Mouse (Mus musculus): ENCODE data around the gene Olfr695. TPM values are rescaled to one million over a fixed set of nuclear protein-coding genes. Genes with fewer than 3 reads are reported as not detected.
"Not testable (repeated sequence)": the region's sequence is repeated elsewhere in the genome, so short reads cannot be mapped to it uniquely, and the experiment has no call there.

Gene Olfr695
- not detected in 2 replicates for polyA plus RNA-seq (2015; fragmentation: Nextera tagmentation; extraction: Ambion mirVana)

DNA sequence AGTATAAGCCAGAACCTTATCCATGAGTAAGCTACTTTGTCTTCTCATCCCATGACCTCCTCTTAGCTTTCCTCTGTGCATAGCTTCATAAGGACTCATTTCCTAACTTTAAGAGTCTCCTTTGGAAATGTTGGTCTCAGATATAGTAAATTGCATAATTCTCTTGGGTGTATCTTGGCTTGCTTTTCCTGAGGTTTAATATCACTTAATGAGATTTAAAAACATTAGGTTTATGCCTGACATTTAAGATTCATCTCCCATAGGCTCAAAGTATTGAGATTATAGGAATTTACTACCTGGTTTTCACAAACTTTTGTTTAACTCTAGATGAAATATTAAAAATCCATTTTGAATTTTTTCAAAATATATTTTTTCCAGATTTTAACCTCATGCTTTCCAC lies at the start of gene Olfr695:
TSS of gene Olfr695 (minus strand) at position 101 of the 400 bp plus-strand sequence.
- Histone ChIP-seq H3K4me3 (replicated peaks) (no peak within 1 kb of the TSS), H3K4me2 (replicated peaks) (no peak within 1 kb of the TSS), H3K4me1 (replicated peaks) (no peaks in the 10 kb centered on the region), H3K9me3 (no peaks in the 10 kb centered on the region), H3K36me3 (no peaks in the 10 kb centered on the region), H3K27ac (no peak within 1 kb of the TSS), H3K27me3 (no peaks in the 10 kb centered on the region), H3K9ac (replicated peaks) (no peak within 1 kb of the TSS)
- no peak for ATAC-seq

DNA sequence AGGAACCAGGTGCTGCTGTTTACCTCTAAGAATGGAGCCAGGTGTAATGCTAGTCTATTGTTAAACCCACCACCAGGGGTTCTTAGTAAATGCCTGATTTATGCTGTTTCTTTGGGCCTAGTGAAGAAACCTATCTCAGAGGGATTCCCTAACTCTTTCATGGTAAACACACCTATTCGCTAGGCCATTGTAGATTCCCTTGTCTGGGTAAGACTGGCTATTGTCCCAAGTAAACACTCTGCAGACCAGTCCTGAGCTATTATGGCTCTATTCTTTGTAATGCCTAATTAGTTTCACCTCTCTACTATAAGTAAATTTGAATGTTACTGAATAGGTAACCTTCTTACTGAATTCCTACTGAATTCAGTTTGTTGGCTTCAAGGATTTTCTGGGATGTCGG lies 44.8 kb upstream of the Olfr695 start:
- not testable (repeated sequence) for H3K36me3 ChIP-seq; H3K9me3 ChIP-seq; H3K4me3 ChIP-seq (replicated peaks); H3K4me1 ChIP-seq (replicated peaks); H3K27me3 ChIP-seq; ATAC-seq; H3K9ac ChIP-seq (replicated peaks); H3K4me2 ChIP-seq (replicated peaks); H3K27ac ChIP-seq
- WGBS: 94% methylated on average over 2 of the region's 2 CpGs

DNA sequence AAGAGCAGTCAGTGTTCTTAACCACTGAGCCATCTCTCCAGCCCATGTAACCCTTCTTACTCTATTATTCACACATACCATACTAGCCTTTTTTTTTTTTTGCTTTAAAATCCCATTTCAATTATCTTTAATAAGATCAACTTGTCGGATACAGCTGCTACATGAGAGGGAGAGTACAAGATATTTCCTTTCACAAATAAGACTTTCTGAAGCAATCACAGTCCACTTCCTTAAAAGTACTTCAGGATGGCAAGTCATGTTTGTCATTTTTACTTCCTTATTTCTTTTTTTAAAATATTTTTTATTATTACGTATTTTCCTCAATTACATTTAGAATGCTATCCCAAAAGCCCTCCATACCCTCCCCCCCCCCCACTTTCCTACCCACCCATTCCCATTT lies 42.6 kb upstream of the Olfr695 start:
- Histone ChIP-seq H3K27ac (no peak overlapping the region), H3K9me3 (no peaks in the 10 kb centered on the region), H3K4me3 (replicated peaks) (no peak overlapping the region), H3K36me3 (no peaks in the 10 kb centered on the region), H3K4me1 (replicated peaks) (no peaks in the 10 kb centered on the region), H3K27me3 (no peaks in the 10 kb centered on the region), H3K9ac (replicated peaks) (no peak overlapping the region), H3K4me2 (replicated peaks) (no peak overlapping the region)
- ATAC-seq: no peak
- 94% methylated on average over 2 of the region's 2 CpGs for WGBS

DNA sequence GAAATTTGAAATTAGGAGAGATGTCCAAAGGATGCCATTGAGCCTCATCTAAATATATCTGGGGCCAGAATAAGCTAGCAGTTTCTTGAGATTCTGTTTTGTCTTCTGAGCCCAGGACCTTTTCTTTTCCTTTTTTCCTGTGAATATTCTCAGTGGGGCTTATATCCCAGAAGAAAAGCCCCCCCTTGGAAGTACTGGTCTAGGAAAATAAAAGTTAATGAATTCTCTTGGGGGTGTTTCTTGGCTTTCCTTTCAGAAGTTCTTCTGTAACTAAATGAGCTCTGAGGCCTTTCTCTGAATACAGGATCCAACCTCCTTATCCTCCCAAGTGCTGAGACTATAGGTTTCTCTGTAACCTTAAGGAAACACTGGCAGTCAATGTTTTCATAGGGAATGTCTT lies 39.1 kb upstream of the Olfr695 start, which contains the start of gene Olfr698:
TSS of gene Olfr698 (minus strand) at position 101 of the 400 bp plus-strand sequence.
- no peak for ATAC-seq
- Histone ChIP-seq H3K4me2 (replicated peaks) (no peak within 1 kb of the TSS), H3K9ac (replicated peaks) (no peak within 1 kb of the TSS), H3K27ac (no peak within 1 kb of the TSS), H3K9me3 (no peaks in the 10 kb centered on the region), H3K36me3 (no peaks in the 10 kb centered on the region), H3K4me1 (replicated peaks) (no peaks in the 10 kb centered on the region), H3K4me3 (replicated peaks) (no peak within 1 kb of the TSS), H3K27me3 (no peaks in the 10 kb centered on the region)

DNA sequence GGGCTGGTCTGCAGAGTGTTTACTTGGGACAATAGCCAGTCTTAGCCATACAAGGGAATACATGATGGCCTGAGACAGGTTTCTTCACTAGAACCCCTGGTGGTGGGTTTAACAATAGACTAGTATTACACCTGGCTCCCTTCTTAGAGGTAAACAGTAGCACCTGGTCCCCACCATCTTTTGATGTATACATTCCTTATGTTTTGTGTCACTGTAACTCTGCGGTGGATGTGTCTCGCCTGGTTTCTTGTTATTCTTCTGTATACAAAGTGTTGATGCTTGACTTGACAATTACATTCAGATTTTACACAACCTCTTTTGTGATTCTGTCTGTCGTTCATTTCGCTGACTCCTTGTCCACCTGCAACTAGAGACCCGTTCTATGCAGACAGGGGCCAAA lies 29.6 kb upstream of the Olfr695 start:
- ATAC-seq: no peak
- H3K36me3 ChIP-seq: no peaks in the 10 kb centered on the region
- 91% methylated on average over 5 of the region's 5 CpGs for WGBS
- H3K4me1 ChIP-seq (replicated peaks): no peaks in the 10 kb centered on the region
- H3K27ac ChIP-seq: no peak overlapping the region
- H3K27me3 ChIP-seq: no peaks in the 10 kb centered on the region
- H3K4me2 ChIP-seq (replicated peaks): no peak overlapping the region
- H3K4me3 ChIP-seq (replicated peaks): no peak overlapping the region
- H3K9me3 ChIP-seq: no peaks in the 10 kb centered on the region
- no peak overlapping the region for H3K9ac ChIP-seq (replicated peaks)

DNA sequence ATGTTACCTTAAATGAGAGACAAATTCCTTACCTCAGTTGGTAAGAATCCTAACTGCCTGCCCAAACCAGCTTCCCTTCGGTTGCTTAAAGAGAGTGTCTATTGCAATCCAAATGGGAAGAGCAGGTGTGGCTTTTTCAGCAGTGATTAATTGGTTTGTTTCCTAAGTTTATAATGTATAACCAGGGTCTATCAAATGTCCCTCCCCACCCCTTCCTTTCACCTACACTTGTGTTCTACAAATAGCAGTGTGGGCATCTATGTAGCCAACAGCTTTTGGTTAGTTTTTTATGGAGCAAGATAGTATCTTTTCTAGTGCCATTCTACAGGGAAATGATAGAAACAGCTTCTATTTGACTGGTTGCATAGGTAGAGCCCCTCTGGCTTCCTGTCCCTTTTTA lies 26.1 kb upstream of the Olfr695 start, which contains the start of gene Olfr697:
TSS of gene Olfr697 (minus strand) at position 101 of the 400 bp plus-strand sequence.
- ATAC-seq: no peak
- Histone ChIP-seq H3K4me1 (replicated peaks) (no peaks in the 10 kb centered on the region), H3K36me3 (no peaks in the 10 kb centered on the region), H3K4me3 (replicated peaks) (no peak within 1 kb of the TSS), H3K27me3 (no peaks in the 10 kb centered on the region), H3K27ac (no peak within 1 kb of the TSS), H3K9me3 (no peaks in the 10 kb centered on the region), H3K4me2 (replicated peaks) (no peak within 1 kb of the TSS), H3K9ac (replicated peaks) (no peak within 1 kb of the TSS)
- 88% methylated on average over 1 of the region's 1 CpGs for whole genome bisulfite sequencing

DNA sequence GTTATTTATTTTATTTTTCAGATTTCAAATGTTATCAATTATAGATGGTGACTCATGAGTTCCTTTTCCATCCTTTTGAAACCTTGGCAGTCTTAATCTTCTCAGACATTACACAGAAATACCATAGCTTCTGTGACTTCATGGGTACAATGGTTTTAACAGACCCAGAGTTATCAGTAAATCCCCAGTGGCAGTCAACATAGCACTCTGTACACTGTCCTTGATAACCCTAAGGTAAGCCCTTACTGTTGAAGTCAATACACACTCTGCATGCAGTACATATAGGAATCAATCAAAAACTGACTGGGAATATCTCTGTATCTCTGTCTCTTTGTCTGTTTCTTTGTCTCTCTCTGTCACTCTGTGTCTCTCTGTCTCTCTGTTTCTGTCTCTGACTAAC lies 20.8 kb upstream of the Olfr695 start:
- no peak overlapping the region for H3K27ac ChIP-seq
- H3K9me3 ChIP-seq: no peaks in the 10 kb centered on the region
- H3K4me2 ChIP-seq (replicated peaks): no peak overlapping the region
- no peak overlapping the region for H3K9ac ChIP-seq (replicated peaks)
- no peaks in the 10 kb centered on the region for H3K4me1 ChIP-seq (replicated peaks)
- H3K36me3 ChIP-seq: no peaks in the 10 kb centered on the region
- no peak for ATAC-seq
- H3K27me3 ChIP-seq: no peaks in the 10 kb centered on the region
- H3K4me3 ChIP-seq (replicated peaks): no peak overlapping the region

DNA sequence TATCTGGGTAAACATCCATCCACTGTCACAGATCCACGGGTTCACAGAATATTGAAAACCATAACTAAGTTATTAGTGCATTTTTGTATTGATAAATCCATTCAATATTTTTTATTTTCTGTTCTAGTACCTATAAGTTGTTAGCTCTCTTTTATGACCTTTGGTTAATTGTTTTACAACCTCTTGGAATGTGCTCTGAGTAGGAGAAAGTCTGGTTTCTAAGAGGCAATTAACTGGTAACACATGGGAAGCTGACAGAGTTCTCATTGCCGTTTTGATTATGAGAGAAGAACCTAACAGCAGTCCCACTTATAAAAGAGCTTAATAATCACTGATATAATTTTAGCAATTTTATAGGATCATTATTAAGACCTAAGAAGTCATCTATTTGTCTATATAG lies 17.5 kb upstream of the Olfr695 start:
- no peak for ATAC-seq
- 77% methylated on average over 2 of the region's 2 CpGs for WGBS
- H3K9ac ChIP-seq (replicated peaks): no peak overlapping the region
- H3K36me3 ChIP-seq: no peaks in the 10 kb centered on the region
- H3K4me3 ChIP-seq (replicated peaks): no peak overlapping the region
- no peaks in the 10 kb centered on the region for H3K4me1 ChIP-seq (replicated peaks)
- H3K27ac ChIP-seq: no peak overlapping the region
- H3K27me3 ChIP-seq: no peaks in the 10 kb centered on the region
- no peak overlapping the region for H3K4me2 ChIP-seq (replicated peaks)
- H3K9me3 ChIP-seq: no peaks in the 10 kb centered on the region

DNA sequence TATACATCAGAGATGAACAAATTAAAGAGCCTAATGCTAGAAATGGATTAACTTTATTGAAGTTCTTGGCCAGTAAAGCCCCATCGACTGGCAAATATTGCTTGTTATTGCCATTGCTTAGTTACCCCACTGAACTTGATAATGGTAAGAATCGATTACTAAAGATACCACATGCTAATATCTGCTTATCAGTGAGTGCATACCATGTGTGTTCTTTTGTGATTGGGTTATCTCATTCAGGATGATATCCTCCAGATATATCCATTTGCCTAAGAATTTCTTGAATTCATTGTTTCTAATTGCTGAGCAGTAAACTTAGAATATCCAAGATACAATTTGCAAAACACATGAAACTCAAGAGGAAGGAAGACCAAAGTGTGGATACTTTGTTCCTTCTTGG lies 9.5 kb upstream of the Olfr695 start:
- H3K27me3 ChIP-seq; ATAC-seq; H3K9me3 ChIP-seq; H3K27ac ChIP-seq; H3K4me2 ChIP-seq (replicated peaks); H3K4me1 ChIP-seq (replicated peaks); H3K9ac ChIP-seq (replicated peaks); H3K36me3 ChIP-seq; H3K4me3 ChIP-seq (replicated peaks): not testable (repeated sequence)
- 89% methylated on average over 2 of the region's 2 CpGs for WGBS

DNA sequence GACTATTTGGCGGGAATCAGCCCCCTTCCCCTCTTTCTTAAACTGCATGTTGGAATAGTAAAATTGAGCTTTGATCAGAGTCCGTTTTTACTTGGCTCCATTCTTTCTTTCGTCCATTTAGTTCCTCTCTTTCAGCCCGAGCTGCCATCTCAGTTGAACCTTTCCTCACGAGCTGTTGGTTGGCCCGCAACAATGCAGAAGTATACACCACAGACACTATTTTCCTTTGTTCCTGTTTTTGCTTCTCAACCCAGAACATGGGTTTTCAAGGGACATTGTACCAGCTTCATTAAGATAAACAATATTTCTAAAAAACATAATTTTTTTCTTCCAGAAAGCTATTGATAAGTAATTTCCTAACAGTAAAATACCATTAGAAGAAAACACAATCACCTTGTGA lies 4.7 kb downstream of the Olfr695 start:
- no peaks in the 10 kb centered on the region for H3K9me3 ChIP-seq
- H3K4me2 ChIP-seq (replicated peaks): no peak overlapping the region
- no peak for ATAC-seq
- no peak overlapping the region for H3K27ac ChIP-seq
- 88% methylated on average over 6 of the region's 6 CpGs for WGBS
- H3K4me3 ChIP-seq (replicated peaks): no peak overlapping the region
- H3K4me1 ChIP-seq (replicated peaks): no peaks in the 10 kb centered on the region
- no peaks in the 10 kb centered on the region for H3K36me3 ChIP-seq
- H3K27me3 ChIP-seq: no peaks in the 10 kb centered on the region
- no peak overlapping the region for H3K9ac ChIP-seq (replicated peaks)

DNA sequence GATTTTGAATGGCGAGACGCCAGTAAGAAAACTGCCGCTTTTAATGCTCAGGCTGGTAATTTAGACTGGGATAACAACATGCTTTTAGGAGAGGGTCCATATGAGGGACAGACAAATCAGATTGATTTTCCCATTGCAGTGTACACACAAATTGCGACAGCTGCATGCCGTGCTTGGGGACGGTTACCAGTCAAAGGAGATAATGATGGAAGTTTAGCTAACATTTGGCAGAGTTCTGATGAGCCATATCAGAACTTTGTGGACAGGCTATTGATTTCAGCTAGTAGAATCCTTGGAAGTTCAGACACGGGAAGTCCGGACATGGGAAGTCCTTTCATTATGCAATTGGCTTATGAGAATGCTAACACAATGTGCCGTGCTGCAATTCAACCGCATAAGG lies 8.5 kb downstream of the Olfr695 start:
- H3K36me3 ChIP-seq; ATAC-seq; H3K9me3 ChIP-seq; H3K9ac ChIP-seq (replicated peaks); H3K4me1 ChIP-seq (replicated peaks); H3K4me2 ChIP-seq (replicated peaks); H3K4me3 ChIP-seq (replicated peaks); H3K27ac ChIP-seq; H3K27me3 ChIP-seq: not testable (repeated sequence)
- 82% methylated on average over 10 of the region's 10 CpGs for WGBS

DNA sequence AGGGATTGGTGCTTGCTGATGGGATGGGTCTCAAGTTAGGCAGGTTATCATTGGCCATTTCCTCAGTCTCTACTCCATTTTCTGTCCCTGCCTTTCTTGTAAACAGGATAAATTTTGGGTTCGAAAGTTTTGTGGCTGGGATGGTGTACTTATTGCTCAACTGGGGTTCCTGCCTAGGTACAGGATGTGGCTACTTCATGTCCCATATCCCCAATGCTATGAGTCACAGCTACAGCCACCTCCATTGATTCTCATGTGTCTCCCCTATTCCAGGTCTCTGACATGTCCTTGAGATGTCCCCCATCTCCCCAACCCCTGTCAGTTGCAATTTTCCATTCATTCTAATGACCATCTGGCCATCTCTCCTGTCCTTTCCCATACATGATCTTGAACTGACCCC lies 19.3 kb downstream of the Olfr695 start:
- Histone ChIP-seq H3K27me3 (no peaks in the 10 kb centered on the region), H3K9ac (replicated peaks) (no peak overlapping the region), H3K4me3 (replicated peaks) (no peak overlapping the region), H3K9me3 (0 out of 2 replicates have a peak, but pooled peaks cover 4% of the 10 kb centered on the region), H3K36me3 (no peaks in the 10 kb centered on the region), H3K4me1 (replicated peaks) (no peaks in the 10 kb centered on the region), H3K4me2 (replicated peaks) (no peak overlapping the region), H3K27ac (no peak overlapping the region)
- no peak for ATAC-seq
- 78% methylated on average over 1 of the region's 1 CpGs for WGBS

DNA sequence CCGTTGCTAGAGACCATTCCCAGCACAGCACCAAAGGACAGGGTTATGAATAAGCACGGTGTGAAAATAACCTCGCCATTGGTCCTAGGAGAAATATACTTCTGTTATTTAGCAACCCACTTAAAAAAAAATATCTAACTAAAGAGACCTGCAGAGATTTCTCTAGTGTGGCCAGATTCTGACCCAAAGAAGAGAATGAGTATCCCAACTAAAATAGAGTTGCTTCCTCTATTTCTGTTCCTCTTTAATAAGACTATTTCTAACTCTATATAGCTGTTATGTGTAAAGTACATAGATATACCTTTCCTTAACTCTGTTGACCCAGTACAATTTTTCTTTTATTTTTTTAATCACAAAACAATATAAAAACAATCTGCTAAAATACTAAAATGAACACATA lies 23.2 kb downstream of the Olfr695 start:
- Histone ChIP-seq H3K9me3 (0 out of 2 replicates have a peak, but pooled peaks cover 4% of the 10 kb centered on the region), H3K4me1 (replicated peaks) (no peaks in the 10 kb centered on the region), H3K4me3 (replicated peaks) (no peak overlapping the region), H3K36me3 (no peaks in the 10 kb centered on the region), H3K9ac (replicated peaks) (no peak overlapping the region), H3K4me2 (replicated peaks) (no peak overlapping the region), H3K27me3 (no peaks in the 10 kb centered on the region), H3K27ac (no peak overlapping the region)
- whole genome bisulfite sequencing: 96% methylated on average over 3 of the region's 3 CpGs
- ATAC-seq: no peak

All from midbrain, embryonic 13.5 days (tissue).